Mouse (Mus musculus) liver, embryonic 15.5 days (tissue): ENCODE data around the gene Rab11fip4. TPM values are rescaled to one million over a fixed set of nuclear protein-coding genes. Genes with fewer than 3 reads are reported as not detected.

ENCODE experiments used
- ATAC-seq: fragments of 200-750 bp; cut with Nextera tagmentation; 2 replicates; pipeline ENCODE4 v1.8.0; 2017; ENCODE audit warnings: moderate number of reproducible peaks, mild to moderate bottlenecking, moderate library complexity; ENCODE audit not compliant: insufficient read depth
- H3K27ac ChIP-seq: fragments of 300-500 bp; sonication (generic); replicated peaks from 2 replicates; pipeline ENCODE4 v1.5.1; 2015; ENCODE audit warnings: mild to moderate bottlenecking, inconsistent platforms
- H3K27me3 ChIP-seq: fragments of 300-500 bp; sonication (generic); 2 replicates; pipeline ENCODE4 v1.6.1; 2015; ENCODE audit warnings: mild to moderate bottlenecking, inconsistent platforms
- H3K36me3 ChIP-seq: fragments of 300-500 bp; sonication (generic); replicated peaks from 2 replicates; pipeline ENCODE4 v1.6.1; 2015; ENCODE audit warnings: moderate library complexity, mild to moderate bottlenecking, inconsistent platforms
- H3K4me1 ChIP-seq: fragments of 300-500 bp; sonication (generic); replicated peaks from 2 replicates; pipeline ENCODE4 v1.6.1; 2015; ENCODE audit warnings: inconsistent platforms
- H3K4me2 ChIP-seq: fragments of 300-500 bp; sonication (generic); 2 replicates; pipeline ENCODE4 v1.6.1; 2015; ENCODE audit warnings: moderate library complexity, mild to moderate bottlenecking, inconsistent platforms
- H3K4me3 ChIP-seq: fragments of 300-500 bp; sonication (generic); replicated peaks from 2 replicates; pipeline ENCODE4 v1.5.1; 2015; ENCODE audit warnings: mild to moderate bottlenecking, inconsistent platforms
- H3K9ac ChIP-seq: fragments of 300-500 bp; sonication (generic); 2 replicates; pipeline ENCODE4 v1.6.1; 2015; ENCODE audit warnings: moderate library complexity, mild to moderate bottlenecking, inconsistent platforms
- H3K9me3 ChIP-seq: fragments of 300-500 bp; sonication (generic); replicated peaks from 2 replicates; pipeline ENCODE4 v1.6.1; 2016; ENCODE audit warnings: inconsistent platforms
- WGBS: fragments of 180-500 bp; shearing (Covaris S2); methylation state at CpG from one replicate; pipeline ENCODE4 v1.1.7; 2015; ENCODE audit warnings: mixed read lengths; ENCODE audit not compliant: insufficient replicate concordance; 5-methylcytosine and 5-hydroxymethylcytosine counted together
- polyA plus RNA-seq: library from polyadenylated mRNA; unstranded; fragments of >200 nt; fragmentation: Nextera tagmentation; extraction: Ambion mirVana; gene quantifications from 2 replicates; pipeline ENCODE4 v1.2.1, GENCODE M21; 2015

Rab11fip4 gene
- polyA plus RNA-seq, 1 experiment from 2014 or later, result 1.1 TPM

- 0 out of 2 replicates have a peak, but pooled peaks cover 3% of the 10 kb centered on the region for H3K27me3 ChIP-seq
- no peaks in the 10 kb centered on the region for H3K9me3 ChIP-seq
- 57% methylated on average over 4 of the region's 4 CpGs for WGBS
- peaks cover 8% of the 10 kb centered on the region; the same call in 1 of the 2 replicates for H3K36me3 ChIP-seq
- no peak overlapping the region for H3K27ac ChIP-seq
- H3K4me1 ChIP-seq, result 0 out of 2 replicates have a peak, but pooled peaks cover 4% of the 10 kb centered on the region
- no peak overlapping the region for H3K4me3 ChIP-seq
- no peak for ATAC-seq
- H3K4me2 ChIP-seq, result no peak overlapping the region
- H3K9ac ChIP-seq, result no peak overlapping the region
Measured at GRCm38 (mm10) chr11:79580660-79581059, 10.4 kb upstream of the Rab11fip4 start.

- H3K27ac ChIP-seq, result no peak overlapping the region
- ATAC-seq, result no peak
- H3K4me2 ChIP-seq, result no peak overlapping the region
Measured at GRCm38 (mm10) chr11:79581257-79581656, 9.8 kb upstream of the Rab11fip4 start.

GRCm38 (mm10) chr11:79584191-79584590 lies 6.8 kb upstream of the Rab11fip4 start:
- Histone ChIP-seq H3K36me3 (no peaks in the 10 kb centered on the region), H3K4me2 (no peak overlapping the region), H3K9me3 (no peaks in the 10 kb centered on the region), H3K4me3 (no peak overlapping the region), H3K27ac (no peak overlapping the region), H3K9ac (no peak overlapping the region), H3K4me1 (no peaks in the 10 kb centered on the region), H3K27me3 (peaks cover 13% of the 10 kb centered on the region)
- WGBS, result 6% methylated on average over 5 of the region's 5 CpGs
- no peak for ATAC-seq

More at GRCm38 (mm10) chr11:79581257-79581656, 9.8 kb upstream of the Rab11fip4 start:
- Histone ChIP-seq H3K9ac (no peak overlapping the region), H3K27me3 (0 out of 2 replicates have a peak, but pooled peaks cover 3% of the 10 kb centered on the region), H3K4me1 (0 out of 2 replicates have a peak, but pooled peaks cover 4% of the 10 kb centered on the region), H3K4me3 (no peak overlapping the region), H3K9me3 (no peaks in the 10 kb centered on the region), H3K36me3 (peaks cover 8% of the 10 kb centered on the region; the same call in 1 of the 2 replicates)
- 67% methylated on average over 6 of the region's 6 CpGs for WGBS

GRCm38 (mm10) chr11:79589317-79590075 lies 1.5 kb upstream of the Rab11fip4 start:
- 36% methylated on average over 14 of the region's 14 CpGs for WGBS
- Histone ChIP-seq H3K36me3 (no peaks in the 10 kb centered on the region), H3K27ac (no peak overlapping the region), H3K4me2 (no peak overlapping the region), H3K4me1 (peaks cover 9% of the 10 kb centered on the region; the same call in 1 of the 2 replicates), H3K9me3 (no peaks in the 10 kb centered on the region), H3K9ac (no peak overlapping the region), H3K27me3 (peaks cover 66% of the 10 kb centered on the region), H3K4me3 (no peak overlapping the region)
- ATAC-seq, result no peak

GRCm38 (mm10) chr11:79591591-79591975 lies 571 bp downstream of the Rab11fip4 start:
- Histone ChIP-seq H3K36me3 (no peaks in the 10 kb centered on the region), H3K27ac (no peak overlapping the region), H3K4me1 (peaks cover 9% of the 10 kb centered on the region; the same call in 1 of the 2 replicates), H3K4me2 (peak overlapping the region; percentile 69), H3K9me3 (no peaks in the 10 kb centered on the region), H3K9ac (no peak overlapping the region), H3K27me3 (peaks cover 77% of the 10 kb centered on the region), H3K4me3 (peak overlapping the region; percentile 48; the same call in 1 of the 2 replicates)
- ATAC-seq, result no peak
- 30% methylated on average over 5 of the region's 5 CpGs for WGBS

GRCm38 (mm10) chr11:79593495-79593894 lies 2.5 kb downstream of the Rab11fip4 start:
- ATAC-seq, result no peak
- H3K4me3 ChIP-seq, result no peak overlapping the region
- 29% methylated on average over 11 of the region's 11 CpGs for WGBS
- H3K36me3 ChIP-seq, result no peaks in the 10 kb centered on the region
- H3K9ac ChIP-seq, result no peak overlapping the region
- H3K4me2 ChIP-seq, result no peak overlapping the region
- no peak overlapping the region for H3K27ac ChIP-seq
- H3K27me3 ChIP-seq, result peaks cover 74% of the 10 kb centered on the region
- no peaks in the 10 kb centered on the region for H3K9me3 ChIP-seq
- peaks cover 9% of the 10 kb centered on the region; the same call in 1 of the 2 replicates for H3K4me1 ChIP-seq

GRCm38 (mm10) chr11:79610454-79610853 lies 19.4 kb downstream of the Rab11fip4 start:
- ATAC-seq, result no peak
- Histone ChIP-seq H3K4me3 (no peak overlapping the region), H3K27ac (no peak overlapping the region), H3K36me3 (no peaks in the 10 kb centered on the region), H3K4me1 (peaks cover 17% of the 10 kb centered on the region), H3K4me2 (no peak overlapping the region), H3K9ac (no peak overlapping the region), H3K27me3 (no peaks in the 10 kb centered on the region), H3K9me3 (no peaks in the 10 kb centered on the region)
- WGBS, result 54% methylated on average over 2 of the region's 2 CpGs

- ATAC-seq, result peak; percentile 25; the same call in 1 of the 2 replicates
- Histone ChIP-seq H3K9ac (no peak overlapping the region), H3K4me1 (peaks cover 17% of the 10 kb centered on the region), H3K4me3 (no peak overlapping the region), H3K9me3 (no peaks in the 10 kb centered on the region), H3K27ac (no peak overlapping the region), H3K27me3 (peaks cover 3% of the 10 kb centered on the region; the same call in 1 of the 2 replicates), H3K4me2 (no peak overlapping the region), H3K36me3 (no peaks in the 10 kb centered on the region)
- WGBS, result 26% methylated on average over 13 of the region's 13 CpGs
Measured at GRCm38 (mm10) chr11:79611011-79611666, 20.1 kb downstream of the Rab11fip4 start.

GRCm38 (mm10) chr11:79612046-79612600 lies 21.1 kb downstream of the Rab11fip4 start:
- Histone ChIP-seq H3K4me3 (no peak overlapping the region), H3K9ac (no peak overlapping the region), H3K4me1 (peaks cover 17% of the 10 kb centered on the region), H3K36me3 (no peaks in the 10 kb centered on the region), H3K27me3 (peaks cover 5% of the 10 kb centered on the region; the same call in 1 of the 2 replicates), H3K9me3 (no peaks in the 10 kb centered on the region), H3K4me2 (no peak overlapping the region), H3K27ac (no peak overlapping the region)
- no peak for ATAC-seq
- 0% methylated on average over 1 of the region's 1 CpGs for WGBS

- ATAC-seq, result no peak
- Histone ChIP-seq H3K36me3 (no peaks in the 10 kb centered on the region), H3K4me1 (peaks cover 17% of the 10 kb centered on the region), H3K4me2 (no peak overlapping the region), H3K27me3 (peaks cover 5% of the 10 kb centered on the region; the same call in 1 of the 2 replicates), H3K4me3 (no peak overlapping the region), H3K9me3 (no peaks in the 10 kb centered on the region), H3K27ac (no peak overlapping the region), H3K9ac (no peak overlapping the region)
- WGBS, result 65% methylated on average over 3 of the region's 3 CpGs
Measured at GRCm38 (mm10) chr11:79613084-79613483, 22.1 kb downstream of the Rab11fip4 start.

- H3K36me3 ChIP-seq, result no peaks in the 10 kb centered on the region
- H3K27ac ChIP-seq, result no peak overlapping the region
- WGBS, result 43% methylated on average over 4 of the region's 4 CpGs
- no peak overlapping the region for H3K9ac ChIP-seq
- H3K4me3 ChIP-seq, result no peak overlapping the region
- no peak for ATAC-seq
- H3K4me1 ChIP-seq, result peaks cover 17% of the 10 kb centered on the region
- no peak overlapping the region for H3K4me2 ChIP-seq
- H3K9me3 ChIP-seq, result no peaks in the 10 kb centered on the region
- H3K27me3 ChIP-seq, result peaks cover 5% of the 10 kb centered on the region; the same call in 1 of the 2 replicates
Measured at GRCm38 (mm10) chr11:79613711-79614110, 22.7 kb downstream of the Rab11fip4 start.
